Mouse (Mus musculus): ENCODE measurements around the gene Rufy4. TPM values are rescaled to one million over a fixed set of nuclear protein-coding genes. Genes with fewer than 3 reads are reported as not detected.
"Not testable (repeated sequence)": the region's sequence is repeated elsewhere in the genome, so short reads cannot be mapped to it uniquely, and the experiment has no call there.

The Rufy4 gene
- polyA plus RNA-seq, 1 experiment from 2014 or later, result 0.42 TPM

GRCm38 (mm10) chr1:74132011-74132410, 6.7 kb downstream of the Rufy4 start:
- no peak overlapping the region for H3K27ac ChIP-seq
- no peaks in the 10 kb centered on the region for H3K4me1 ChIP-seq (replicated peaks)
- no peak for ATAC-seq
- WGBS, result 75% methylated on average over 3 of the region's 3 CpGs
- H3K4me2 ChIP-seq (replicated peaks), result no peak overlapping the region
- no peaks in the 10 kb centered on the region for H3K9me3 ChIP-seq
- no peak overlapping the region for H3K4me3 ChIP-seq (replicated peaks)
- H3K36me3 ChIP-seq, result no peaks in the 10 kb centered on the region
- no peaks in the 10 kb centered on the region; the same call in 1 of the 2 replicates for H3K27me3 ChIP-seq
- no peak overlapping the region for H3K9ac ChIP-seq (replicated peaks)

- no peaks in the 10 kb centered on the region for H3K4me1 ChIP-seq (replicated peaks)
- H3K36me3 ChIP-seq, result no peaks in the 10 kb centered on the region
- no peaks in the 10 kb centered on the region for H3K9me3 ChIP-seq
- 71% methylated on average over 6 of the region's 6 CpGs for WGBS
- H3K4me3 ChIP-seq (replicated peaks), result no peak overlapping the region
- H3K9ac ChIP-seq (replicated peaks), result no peak overlapping the region
- no peak overlapping the region for H3K4me2 ChIP-seq (replicated peaks)
- H3K27me3 ChIP-seq, result no peaks in the 10 kb centered on the region
- ATAC-seq, result no peak
- no peak overlapping the region for H3K27ac ChIP-seq
Observed at GRCm38 (mm10) chr1:74133954-74134353, 8.6 kb downstream of the Rufy4 start.

- no peak for ATAC-seq
- no peak overlapping the region for H3K27ac ChIP-seq
- H3K9ac ChIP-seq (replicated peaks), result no peak overlapping the region
- H3K9me3 ChIP-seq, result no peaks in the 10 kb centered on the region
- no peaks in the 10 kb centered on the region for H3K27me3 ChIP-seq
- no peaks in the 10 kb centered on the region for H3K4me1 ChIP-seq (replicated peaks)
- no peak overlapping the region for H3K4me3 ChIP-seq (replicated peaks)
- no peak overlapping the region for H3K4me2 ChIP-seq (replicated peaks)
- 84% methylated on average over 6 of the region's 6 CpGs for WGBS
- no peaks in the 10 kb centered on the region for H3K36me3 ChIP-seq
Observed at GRCm38 (mm10) chr1:74135326-74135950, 10.1 kb downstream of the Rufy4 start.

GRCm38 (mm10) chr1:74139415-74139814, 14.1 kb downstream of the Rufy4 start:
- Histone ChIP-seq H3K27ac (no peak overlapping the region), H3K9ac (replicated peaks) (no peak overlapping the region), H3K4me2 (replicated peaks) (no peak overlapping the region), H3K4me3 (replicated peaks) (no peak overlapping the region), H3K27me3 (no peaks in the 10 kb centered on the region), H3K36me3 (no peaks in the 10 kb centered on the region), H3K4me1 (replicated peaks) (no peaks in the 10 kb centered on the region), H3K9me3 (no peaks in the 10 kb centered on the region)
- no peak for ATAC-seq
- WGBS, result 62% methylated on average over 3 of the region's 3 CpGs

GRCm38 (mm10) chr1:74141781-74142180, 16.4 kb downstream of the Rufy4 start:
- H3K27me3 ChIP-seq, result no peaks in the 10 kb centered on the region
- H3K4me2 ChIP-seq (replicated peaks), result no peak overlapping the region
- H3K27ac ChIP-seq, result no peak overlapping the region
- ATAC-seq, result no peak
- WGBS, result 77% methylated on average over 8 of the region's 8 CpGs
- no peaks in the 10 kb centered on the region for H3K4me1 ChIP-seq (replicated peaks)
- no peak overlapping the region for H3K4me3 ChIP-seq (replicated peaks)
- H3K9ac ChIP-seq (replicated peaks), result no peak overlapping the region
- no peaks in the 10 kb centered on the region for H3K36me3 ChIP-seq
- H3K9me3 ChIP-seq, result no peaks in the 10 kb centered on the region

- 93% methylated on average over 6 of the region's 6 CpGs for WGBS
- H3K4me3 ChIP-seq (replicated peaks), result no peak overlapping the region
- no peak overlapping the region for H3K4me2 ChIP-seq (replicated peaks)
- no peaks in the 10 kb centered on the region for H3K4me1 ChIP-seq (replicated peaks)
- no peak overlapping the region for H3K9ac ChIP-seq (replicated peaks)
- H3K36me3 ChIP-seq, result no peaks in the 10 kb centered on the region
- H3K9me3 ChIP-seq, result no peaks in the 10 kb centered on the region
- no peak overlapping the region for H3K27ac ChIP-seq
- no peak for ATAC-seq
- no peaks in the 10 kb centered on the region for H3K27me3 ChIP-seq
Observed at GRCm38 (mm10) chr1:74149106-74149885, 24.0 kb downstream of the Rufy4 start.

- H3K4me2 ChIP-seq (replicated peaks), result no peak overlapping the region
- WGBS, result 85% methylated on average over 3 of the region's 3 CpGs
Observed at GRCm38 (mm10) chr1:74150101-74150500, 24.8 kb downstream of the Rufy4 start.

GRCm38 (mm10) chr1:74151091-74151490, 25.8 kb downstream of the Rufy4 start:
- Histone ChIP-seq H3K27me3 (no peaks in the 10 kb centered on the region), H3K4me1 (replicated peaks) (no peaks in the 10 kb centered on the region), H3K36me3 (no peaks in the 10 kb centered on the region), H3K9ac (replicated peaks) (no peak overlapping the region), H3K4me3 (replicated peaks) (no peak overlapping the region), H3K27ac (no peak overlapping the region), H3K4me2 (replicated peaks) (no peak overlapping the region), H3K9me3 (no peaks in the 10 kb centered on the region)
- WGBS, result 90% methylated on average over 3 of the region's 3 CpGs
- ATAC-seq, result no peak

More at GRCm38 (mm10) chr1:74150101-74150500, 24.8 kb downstream of the Rufy4 start:
- ATAC-seq, result no peak
- Histone ChIP-seq H3K4me1 (replicated peaks) (no peaks in the 10 kb centered on the region), H3K9me3 (no peaks in the 10 kb centered on the region), H3K9ac (replicated peaks) (no peak overlapping the region), H3K36me3 (no peaks in the 10 kb centered on the region), H3K27me3 (no peaks in the 10 kb centered on the region), H3K4me3 (replicated peaks) (no peak overlapping the region), H3K27ac (no peak overlapping the region)

GRCm38 (mm10) chr1:74153461-74154184, 28.3 kb downstream of the Rufy4 start, which contains the start of gene Cxcr2:
Cxcr2 (plus strand) TSS chr1:74153989.
- H3K9ac ChIP-seq (replicated peaks), result no peak within 1 kb of the TSS
- H3K4me2 ChIP-seq (replicated peaks), result no peak within 1 kb of the TSS
- no peaks in the 10 kb centered on the region for H3K36me3 ChIP-seq
- H3K9me3 ChIP-seq, result no peaks in the 10 kb centered on the region
- ATAC-seq, result no peak
- no peaks in the 10 kb centered on the region for H3K27me3 ChIP-seq
- whole genome bisulfite sequencing, result 83% methylated on average over 8 of the region's 8 CpGs
- H3K27ac ChIP-seq, result no peak within 1 kb of the TSS
- no peak within 1 kb of the TSS for H3K4me3 ChIP-seq (replicated peaks)
- H3K4me1 ChIP-seq (replicated peaks), result no peaks in the 10 kb centered on the region

GRCm38 (mm10) chr1:74155435-74156012, 30.2 kb downstream of the Rufy4 start:
- H3K27ac ChIP-seq, result no peak overlapping the region
- H3K9ac ChIP-seq (replicated peaks), result no peak overlapping the region
- H3K4me3 ChIP-seq (replicated peaks), result no peak overlapping the region
- no peaks in the 10 kb centered on the region for H3K4me1 ChIP-seq (replicated peaks)
- H3K36me3 ChIP-seq, result no peaks in the 10 kb centered on the region
- no peaks in the 10 kb centered on the region for H3K9me3 ChIP-seq
- no peaks in the 10 kb centered on the region for H3K27me3 ChIP-seq
- ATAC-seq, result no peak
- no peak overlapping the region for H3K4me2 ChIP-seq (replicated peaks)
- WGBS, result 94% methylated on average over 6 of the region's 6 CpGs

- Histone ChIP-seq H3K27me3 (no peaks in the 10 kb centered on the region), H3K4me2 (replicated peaks) (no peak overlapping the region), H3K9ac (replicated peaks) (no peak overlapping the region), H3K4me3 (replicated peaks) (no peak overlapping the region), H3K36me3 (no peaks in the 10 kb centered on the region), H3K9me3 (no peaks in the 10 kb centered on the region), H3K27ac (no peak overlapping the region), H3K4me1 (replicated peaks) (no peaks in the 10 kb centered on the region)
- no peak for ATAC-seq
- 78% methylated on average over 14 of the region's 14 CpGs for WGBS
Observed at GRCm38 (mm10) chr1:74156381-74156910, 31.1 kb downstream of the Rufy4 start.

- 84% methylated on average over 5 of the region's 5 CpGs for WGBS
- H3K36me3 ChIP-seq; H3K4me2 ChIP-seq (replicated peaks); H3K9me3 ChIP-seq; H3K4me1 ChIP-seq (replicated peaks); H3K27me3 ChIP-seq; ATAC-seq; H3K4me3 ChIP-seq (replicated peaks); H3K9ac ChIP-seq (replicated peaks); H3K27ac ChIP-seq: not testable (repeated sequence)
Observed at GRCm38 (mm10) chr1:74159613-74160012, 34.3 kb downstream of the Rufy4 start.

Measured in midbrain, embryonic 13.5 days (tissue).